Mouse (Mus musculus) c-Kit-positive CD71-positive TER-119-positive erythroid progenitor cells, embryonic 14.5 days (primary cell): ENCODE data around the gene Uevld.
"Not testable (repeated sequence)": the region's sequence is repeated elsewhere in the genome, so short reads cannot be mapped to it uniquely, and the experiment has no call there.

Experiments
- DNase-seq: peaks from one replicate; pipeline ENCODE4 v3.0.0-alpha.2; 2013; ENCODE audit warnings: low spot score

The Uevld gene

GRCm38 (mm10) chr7:46969898-46970297, 11.6 kb upstream of the Uevld start:
- DNase-seq = no peak

- DNase-seq = no peak
Observed at GRCm38 (mm10) chr7:46964070-46964469, 5.7 kb upstream of the Uevld start.

GRCm38 (mm10) chr7:46962806-46963618, 4.7 kb upstream of the Uevld start:
- peak; percentile 76 for DNase-seq

- DNase-seq = no peak
Observed at GRCm38 (mm10) chr7:46962132-46962531, 3.8 kb upstream of the Uevld start.

- no peak for DNase-seq
Observed at GRCm38 (mm10) chr7:46960991-46961390, 2.7 kb upstream of the Uevld start.

GRCm38 (mm10) chr7:46958853-46959252, 526 bp upstream of the Uevld start:
- no peak for DNase-seq

GRCm38 (mm10) chr7:46935847-46936246, 22.5 kb downstream of the Uevld start:
- DNase-seq = no peak

- no peak for DNase-seq
Observed at GRCm38 (mm10) chr7:46934788-46935187, 23.5 kb downstream of the Uevld start.

GRCm38 (mm10) chr7:46931370-46931769, 27.0 kb downstream of the Uevld start:
- no peak for DNase-seq

- DNase-seq = no peak
Observed at GRCm38 (mm10) chr7:46928291-46928690, 30.0 kb downstream of the Uevld start.

GRCm38 (mm10) chr7:46922075-46922474, 36.3 kb downstream of the Uevld start:
- no peak for DNase-seq

- DNase-seq = peak; percentile 84
Observed at GRCm38 (mm10) chr7:46919551-46920176, 38.7 kb downstream of the Uevld start, which contains the start of gene Tsg101. TSS of gene Tsg101 (minus strand) at chr7:46919969.

GRCm38 (mm10) chr7:46918678-46919371, 39.5 kb downstream of the Uevld start:
- peak; percentile 49 for DNase-seq

GRCm38 (mm10) chr7:46916376-46916775, 42.0 kb downstream of the Uevld start:
- no peak for DNase-seq

- DNase-seq = no peak
Observed at GRCm38 (mm10) chr7:46911250-46911649, 47.1 kb downstream of the Uevld start.

- DNase-seq = no peak
Observed at GRCm38 (mm10) chr7:46899343-46899742, 59.0 kb downstream of the Uevld start.

GRCm38 (mm10) chr7:46895511-46895910, 62.8 kb downstream of the Uevld start:
- no peak for DNase-seq

GRCm38 (mm10) chr7:46883304-46883703, 75.0 kb downstream of the Uevld start:
- DNase-seq = no peak

- not testable (repeated sequence) for DNase-seq
Observed at GRCm38 (mm10) chr7:46881941-46882340, 76.4 kb downstream of the Uevld start.

GRCm38 (mm10) chr7:46880992-46881391, 77.3 kb downstream of the Uevld start:
- DNase-seq = no peak

- no peak for DNase-seq
Observed at GRCm38 (mm10) chr7:46879851-46880250, 78.5 kb downstream of the Uevld start.

- DNase-seq = no peak
Observed at GRCm38 (mm10) chr7:46877255-46877654, 81.1 kb downstream of the Uevld start.

GRCm38 (mm10) chr7:46876841-46877240, 81.5 kb downstream of the Uevld start:
- no peak for DNase-seq
